Mouse (Mus musculus) kidney, embryonic 14.5 days (tissue): ENCODE data around the gene Cd69. TPM values are rescaled to one million over a fixed set of nuclear protein-coding genes. Genes with fewer than 3 reads are reported as not detected.
A peak's percentile ranks its signal among the peaks of the same experiment; 100 is the strongest.

Experiments used
- ATAC-seq: fragments of 200-750 bp; cut with Nextera tagmentation; 2 replicates; pipeline ENCODE4 v1.8.0; 2017; ENCODE audit warnings: moderate number of reproducible peaks, mild to moderate bottlenecking, moderate TSS enrichment, moderate library complexity; ENCODE audit not compliant: low FRiP score, low TSS enrichment
- H3K27ac ChIP-seq: fragments of 300-500 bp; sonication (generic); 2 replicates; pipeline ENCODE4 v1.5.1; 2014; ENCODE audit warnings: low read depth, mild to moderate bottlenecking, low read length, moderate library complexity, mixed read lengths
- H3K27me3 ChIP-seq: fragments of 300-500 bp; sonication (generic); 2 replicates; pipeline ENCODE4 v1.6.1; 2014; ENCODE audit warnings: mild to moderate bottlenecking, low read length; ENCODE audit not compliant: control insufficient read depth, insufficient read depth
- H3K36me3 ChIP-seq: fragments of 300-500 bp; sonication (generic); 2 replicates; pipeline ENCODE4 v1.6.1; 2014; ENCODE audit warnings: low read length, mixed read lengths; ENCODE audit not compliant: control insufficient read depth, insufficient read depth
- H3K4me1 ChIP-seq: fragments of 300-500 bp; sonication (generic); 2 replicates; pipeline ENCODE4 v1.6.1; 2014; ENCODE audit warnings: low read length, mixed read lengths; ENCODE audit not compliant: control insufficient read depth, insufficient read depth
- H3K4me2 ChIP-seq: fragments of 300-500 bp; sonication (generic); replicated peaks from 2 replicates; pipeline ENCODE4 v1.6.1; 2014; ENCODE audit warnings: low read depth, mild to moderate bottlenecking, low read length
- H3K4me3 ChIP-seq: fragments of 300-500 bp; sonication (generic); 2 replicates; pipeline ENCODE4 v1.5.1; 2014; ENCODE audit warnings: mild to moderate bottlenecking, low read length
- H3K9ac ChIP-seq: fragments of 300-500 bp; sonication (generic); 2 replicates; pipeline ENCODE4 v1.6.1; 2014; ENCODE audit warnings: low read depth, mild to moderate bottlenecking, low read length, moderate library complexity
- H3K9me3 ChIP-seq: fragments of 300-500 bp; sonication (generic); 2 replicates; pipeline ENCODE4 v1.6.1; 2016; ENCODE audit warnings: low read length; ENCODE audit not compliant: control insufficient read depth
- WGBS: fragments of 180-500 bp; shearing (Covaris S2); extraction: QIAGEN DNeasy Blood & Tissue Kit; methylation state at CpG from one replicate; pipeline ENCODE4 v1.1.7; 2014; 5-methylcytosine and 5-hydroxymethylcytosine counted together
- polyA plus RNA-seq: library from polyadenylated mRNA; unstranded; fragments of >200 nt; fragmentation: Nextera tagmentation; extraction: Ambion mirVana; gene quantifications from 2 replicates; pipeline ENCODE4 v1.2.1, GENCODE M21; 2014

The Cd69 gene
- polyA plus RNA-seq, 1 experiment from 2014 or later = 0.04 TPM

DNA sequence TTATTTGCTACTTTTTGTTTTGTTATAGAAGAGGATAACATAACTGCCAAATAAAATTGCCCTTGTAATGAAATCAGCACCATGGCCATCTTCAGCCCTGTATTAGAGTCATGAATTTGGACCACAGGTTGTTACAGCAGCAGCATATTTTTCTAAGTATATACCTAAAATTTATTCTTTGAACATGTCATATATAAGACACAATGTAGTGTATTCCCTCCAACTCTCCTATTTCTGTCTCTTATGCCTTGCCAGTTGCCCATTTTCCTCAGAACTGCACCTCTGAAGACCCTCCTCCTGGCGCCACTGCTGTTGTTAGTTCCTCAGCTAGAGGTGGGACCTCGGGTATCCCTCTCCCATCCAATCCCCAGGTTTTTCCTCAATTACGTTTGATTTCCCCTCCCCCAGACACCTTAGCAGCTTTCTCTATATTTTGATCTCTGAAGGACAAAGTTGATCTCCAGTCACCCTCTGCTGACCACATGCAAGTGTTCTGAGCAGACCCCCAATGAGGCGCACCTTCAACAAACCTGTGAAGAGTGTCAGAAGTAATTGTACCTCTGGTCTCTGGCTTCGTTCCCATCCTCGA, 41.8 kb downstream of the Cd69 start:
- 82% methylated on average over 6 of the region's 6 CpGs for WGBS
- no peaks in the 10 kb centered on the region for H3K36me3 ChIP-seq
- ATAC-seq = no peak
- no peaks in the 10 kb centered on the region for H3K9me3 ChIP-seq
- H3K4me2 ChIP-seq = no peak overlapping the region
- H3K27me3 ChIP-seq = no peaks in the 10 kb centered on the region
- H3K9ac ChIP-seq = no peak overlapping the region
- H3K27ac ChIP-seq = no peak overlapping the region
- H3K4me3 ChIP-seq = no peak overlapping the region
- no peaks in the 10 kb centered on the region for H3K4me1 ChIP-seq

DNA sequence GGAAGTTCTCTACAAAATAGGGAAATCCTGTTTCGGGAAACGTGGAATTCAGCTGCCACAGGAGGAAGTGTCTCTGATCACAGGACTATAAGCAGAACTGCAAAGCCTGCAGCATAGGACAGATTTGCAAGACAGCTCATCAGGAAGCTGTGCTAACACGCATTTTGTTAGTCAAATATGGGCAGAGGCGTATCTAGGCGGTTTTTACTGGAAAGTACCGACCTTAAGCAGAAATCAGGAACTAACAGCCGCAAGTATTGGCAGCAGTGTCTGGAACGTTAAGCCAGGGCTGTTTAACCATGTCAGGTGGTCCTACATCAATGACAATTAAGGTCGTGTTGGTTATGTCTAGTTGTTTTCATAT, 42.4 kb downstream of the Cd69 start:
- H3K27ac ChIP-seq = no peak overlapping the region

DNA sequence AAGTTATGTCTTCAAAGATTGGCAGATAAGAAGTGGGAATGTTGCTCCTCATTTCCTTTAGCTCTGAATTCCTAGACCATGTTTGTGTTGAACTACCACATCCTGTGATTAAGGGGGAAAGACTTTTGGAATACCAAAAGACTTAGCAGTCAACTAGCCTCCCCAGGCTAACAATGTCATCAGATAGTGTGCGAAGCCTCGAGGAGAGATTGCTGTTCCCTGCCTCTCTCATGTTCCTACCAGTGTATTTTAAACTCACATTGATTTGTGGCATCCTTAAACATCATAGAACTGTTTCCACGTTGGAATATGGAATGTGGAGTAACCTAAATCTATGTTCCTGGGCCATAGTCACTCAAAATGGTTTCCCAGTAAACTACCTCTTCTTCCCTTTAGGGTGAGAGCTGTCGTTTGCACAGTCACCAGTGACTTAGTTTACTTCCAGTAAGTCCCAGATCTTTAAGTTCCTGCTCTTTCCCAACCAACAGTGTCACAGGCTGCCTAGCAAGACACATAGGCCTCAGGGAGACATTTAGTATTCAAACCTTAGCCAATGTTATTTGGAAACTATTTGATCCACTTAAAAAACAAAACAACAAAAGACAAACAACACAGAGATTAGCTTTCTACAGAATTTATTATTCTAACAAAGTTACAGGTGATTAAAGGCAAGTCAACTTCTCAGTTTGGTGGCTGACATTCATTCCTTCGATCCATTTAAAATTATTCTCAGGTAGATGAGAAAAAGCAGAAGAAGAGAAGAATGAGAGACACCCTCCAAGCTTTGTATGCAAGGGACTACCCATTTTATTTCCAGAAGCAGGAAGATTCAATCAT, 43.0 kb downstream of the Cd69 start:
- H3K27ac ChIP-seq = no peak overlapping the region
- no peak overlapping the region for H3K9ac ChIP-seq
- H3K4me2 ChIP-seq = no peak overlapping the region
- H3K27me3 ChIP-seq = no peaks in the 10 kb centered on the region
- 76% methylated on average over 5 of the region's 5 CpGs for WGBS
- ATAC-seq = no peak
- no peaks in the 10 kb centered on the region for H3K36me3 ChIP-seq
- no peaks in the 10 kb centered on the region for H3K4me1 ChIP-seq
- H3K9me3 ChIP-seq = no peaks in the 10 kb centered on the region
- H3K4me3 ChIP-seq = no peak overlapping the region

More for the DNA sequence above, 42.4 kb downstream of the Cd69 start:
- Histone ChIP-seq H3K36me3 (no peaks in the 10 kb centered on the region), H3K9ac (no peak overlapping the region), H3K27me3 (no peaks in the 10 kb centered on the region), H3K4me3 (no peak overlapping the region), H3K4me1 (no peaks in the 10 kb centered on the region), H3K4me2 (no peak overlapping the region), H3K9me3 (no peaks in the 10 kb centered on the region)
- 78% methylated on average over 9 of the region's 9 CpGs for WGBS
- no peak for ATAC-seq

DNA sequence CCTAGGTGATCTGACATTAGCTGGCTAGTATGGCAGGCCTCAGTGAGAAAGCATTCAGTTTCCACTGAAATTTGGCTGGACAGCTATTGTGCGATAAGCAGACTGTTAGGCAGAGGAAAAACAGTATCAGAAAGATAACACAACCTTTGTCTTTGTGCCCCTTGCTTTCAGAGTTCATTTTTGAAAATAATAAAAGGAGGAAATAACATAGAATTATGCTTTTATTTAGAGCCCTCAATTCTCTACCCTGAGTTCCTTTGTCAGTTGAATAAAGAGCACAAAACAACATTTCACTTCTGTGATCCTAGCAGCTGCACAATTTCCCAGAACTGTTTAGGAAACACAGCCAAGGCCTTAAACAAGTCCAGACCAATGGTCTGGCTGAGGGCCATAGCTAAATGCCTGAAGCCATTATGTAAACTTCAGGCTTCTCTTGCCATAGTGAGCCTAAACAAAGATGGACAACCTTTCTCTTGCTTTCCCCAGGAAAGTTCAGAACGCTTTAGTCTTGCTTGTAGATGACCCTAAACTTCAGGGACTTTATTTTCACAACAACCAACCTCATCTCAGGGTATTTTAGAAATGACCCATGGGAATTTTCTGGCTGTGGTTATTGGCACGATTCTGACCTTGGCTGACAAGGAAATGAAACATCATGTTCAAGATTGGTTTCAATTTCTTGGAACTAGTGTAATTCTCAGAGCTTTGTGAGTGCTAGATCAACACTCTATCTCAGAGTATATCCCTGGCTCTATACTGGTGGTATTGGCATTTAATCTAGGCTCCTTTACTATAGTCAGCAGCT, 45.3 kb downstream of the Cd69 start:
- peak; percentile 74; the same call in 1 of the 2 replicates for ATAC-seq
- Histone ChIP-seq H3K27ac (peak overlapping the region; percentile 81), H3K4me3 (no peak overlapping the region), H3K9me3 (no peaks in the 10 kb centered on the region), H3K4me1 (no peaks in the 10 kb centered on the region), H3K36me3 (no peaks in the 10 kb centered on the region), H3K9ac (no peak overlapping the region), H3K4me2 (no peak overlapping the region), H3K27me3 (no peaks in the 10 kb centered on the region)
- 58% methylated on average over 3 of the region's 3 CpGs for WGBS

DNA sequence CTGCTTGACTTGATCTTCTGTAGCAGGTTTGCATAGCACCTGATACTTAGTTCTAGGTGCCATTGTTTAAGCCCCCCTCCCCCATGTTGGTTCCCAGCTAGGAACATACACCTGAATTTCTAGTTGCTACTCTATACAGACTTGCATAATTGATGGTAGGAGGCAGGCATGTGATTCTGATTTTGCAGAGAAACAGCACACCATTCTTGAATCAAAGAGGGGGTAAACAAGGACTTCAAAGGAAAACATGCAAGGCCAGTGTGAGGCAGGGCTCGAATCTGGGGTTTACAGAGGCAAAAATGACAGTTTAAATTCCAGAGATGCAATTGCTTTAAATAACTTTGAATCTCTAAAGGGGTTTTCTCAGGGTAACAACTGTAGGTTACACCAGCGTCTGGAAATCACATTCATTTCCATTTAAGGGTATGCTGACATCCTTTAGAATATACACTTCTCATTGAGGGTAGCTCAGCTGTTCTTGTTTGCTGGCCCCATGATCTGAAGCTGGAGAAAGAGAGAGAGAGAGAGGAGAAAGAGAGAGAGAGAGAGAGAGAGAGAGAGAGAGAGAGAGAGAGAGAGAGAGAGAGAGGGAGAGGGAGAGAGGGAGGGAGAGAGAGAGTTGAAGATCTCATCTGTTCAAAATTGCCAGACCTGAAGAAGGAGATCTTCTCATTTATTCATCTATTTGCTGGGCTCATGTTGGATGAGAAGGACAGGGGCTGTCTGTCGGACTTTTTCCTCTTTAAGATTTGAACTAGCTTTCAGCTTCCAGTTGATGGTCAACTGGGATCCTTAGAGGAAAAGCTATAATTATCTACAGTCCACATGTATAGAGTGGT, 46.1 kb downstream of the Cd69 start:
- ATAC-seq = no peak
- peak overlapping the region; percentile 77 for H3K27ac ChIP-seq
- H3K4me1 ChIP-seq = no peaks in the 10 kb centered on the region
- no peaks in the 10 kb centered on the region for H3K27me3 ChIP-seq
- H3K9ac ChIP-seq = no peak overlapping the region
- H3K4me2 ChIP-seq = no peak overlapping the region
- H3K36me3 ChIP-seq = no peaks in the 10 kb centered on the region
- H3K9me3 ChIP-seq = no peaks in the 10 kb centered on the region
- WGBS = 50% methylated on average over 3 of the region's 3 CpGs
- H3K4me3 ChIP-seq = no peak overlapping the region

DNA sequence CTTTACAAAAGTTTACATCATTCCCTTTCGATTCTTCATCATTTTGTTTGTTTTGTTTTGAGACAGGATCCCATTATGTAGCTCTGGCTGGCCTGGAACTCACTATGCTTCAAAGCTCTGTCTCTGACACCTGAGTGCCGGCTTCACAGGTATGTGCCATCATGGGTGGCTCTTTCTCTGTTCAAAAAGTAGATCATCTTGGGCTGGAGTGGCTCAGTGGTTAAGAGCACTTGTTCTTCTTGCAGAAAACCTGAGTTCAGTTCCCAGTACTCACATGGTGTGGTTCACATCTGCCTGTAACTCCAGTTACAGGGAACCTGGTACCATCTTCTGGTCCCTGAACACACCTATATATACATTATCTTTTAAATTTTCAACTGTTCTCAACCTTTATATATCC, 50.2 kb downstream of the Cd69 start:
- no peak for ATAC-seq
- Histone ChIP-seq H3K4me1 (no peaks in the 10 kb centered on the region), H3K4me3 (no peak overlapping the region), H3K9ac (no peak overlapping the region), H3K4me2 (no peak overlapping the region), H3K9me3 (no peaks in the 10 kb centered on the region), H3K27ac (no peak overlapping the region), H3K36me3 (no peaks in the 10 kb centered on the region), H3K27me3 (no peaks in the 10 kb centered on the region)
- 72% methylated on average over 2 of the region's 2 CpGs for WGBS

DNA sequence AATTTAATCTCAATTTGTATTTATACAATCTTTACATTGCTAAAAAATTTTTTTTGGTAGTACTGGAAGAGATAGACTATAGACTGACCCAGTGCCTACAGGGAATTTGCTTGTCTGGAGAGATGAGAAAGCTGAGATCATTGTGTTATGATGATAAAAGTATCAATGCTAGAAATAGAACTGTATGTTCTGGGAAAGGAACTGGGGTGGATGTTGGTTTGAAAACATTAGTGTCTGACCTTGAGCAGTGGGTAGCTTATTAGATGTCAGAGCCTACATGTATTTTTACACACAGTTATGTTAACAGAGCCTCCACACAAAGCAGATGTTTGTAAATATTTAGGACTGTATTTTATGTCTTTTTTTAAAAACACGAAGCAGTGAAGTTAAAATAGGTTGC, 51.1 kb downstream of the Cd69 start:
- no peak overlapping the region for H3K4me3 ChIP-seq
- no peaks in the 10 kb centered on the region for H3K36me3 ChIP-seq
- ATAC-seq = no peak
- WGBS = 84% methylated on average over 1 of the region's 1 CpGs
- no peaks in the 10 kb centered on the region for H3K4me1 ChIP-seq
- no peaks in the 10 kb centered on the region for H3K27me3 ChIP-seq
- H3K27ac ChIP-seq = no peak overlapping the region
- no peak overlapping the region for H3K4me2 ChIP-seq
- no peak overlapping the region for H3K9ac ChIP-seq
- H3K9me3 ChIP-seq = no peaks in the 10 kb centered on the region

DNA sequence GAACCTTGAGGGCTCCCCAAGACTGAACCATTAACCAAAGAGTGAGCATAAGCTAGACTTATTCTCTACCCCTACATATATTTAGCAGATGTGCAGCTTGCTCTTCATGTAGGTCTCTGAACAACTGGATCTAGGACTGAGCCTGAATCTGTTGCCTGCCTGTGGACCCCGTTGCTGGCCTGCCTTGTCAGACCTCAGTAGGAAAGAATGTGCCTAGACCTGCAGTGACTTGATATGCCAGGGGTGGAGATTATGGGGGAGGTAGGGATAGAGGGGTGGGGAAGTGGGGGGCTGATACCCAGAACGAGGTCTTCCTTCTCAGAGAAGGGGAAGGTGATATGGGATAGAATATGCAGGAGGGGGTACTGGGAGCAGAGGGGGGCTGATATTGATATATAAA, 51.6 kb downstream of the Cd69 start:
- no peaks in the 10 kb centered on the region for H3K4me1 ChIP-seq
- no peak for ATAC-seq
- no peaks in the 10 kb centered on the region for H3K27me3 ChIP-seq
- H3K27ac ChIP-seq = no peak overlapping the region
- no peak overlapping the region for H3K4me3 ChIP-seq
- no peak overlapping the region for H3K9ac ChIP-seq
- no peak overlapping the region for H3K4me2 ChIP-seq
- H3K9me3 ChIP-seq = no peaks in the 10 kb centered on the region
- H3K36me3 ChIP-seq = no peaks in the 10 kb centered on the region
- 81% methylated on average over 2 of the region's 2 CpGs for WGBS
